Mouse (Mus musculus): ENCODE results near the gene Cpne2. TPM values are rescaled to one million over a fixed set of nuclear protein-coding genes. Genes with fewer than 3 reads are reported as not detected.

Gene Cpne2
- polyA plus RNA-seq, 1 experiment from 2014 or later: 22.0 TPM

- Histone ChIP-seq H3K27ac (replicated peaks) (peak overlapping the region; percentile 87; the same call in 1 of the 2 replicates), H3K9ac (peak overlapping the region; percentile 50; the same call in 1 of the 2 replicates), H3K4me2 (no peak overlapping the region), H3K4me3 (no peak overlapping the region), H3K36me3 (no peaks in the 10 kb centered on the region), H3K27me3 (0 out of 2 replicates have a peak, but pooled peaks cover 3% of the 10 kb centered on the region), H3K4me1 (replicated peaks) (peaks cover 49% of the 10 kb centered on the region), H3K9me3 (no peaks in the 10 kb centered on the region)
- ATAC-seq (ENCODE audit: low read depth): no peak
- WGBS: 70% methylated on average over 6 of the region's 6 CpGs
Observed at GRCm38 (mm10) chr8:94566033-94566432, 33.2 kb downstream of the Cpne2 start.

- Histone ChIP-seq H3K9me3 (no peaks in the 10 kb centered on the region), H3K4me1 (replicated peaks) (peaks cover 43% of the 10 kb centered on the region), H3K27me3 (0 out of 2 replicates have a peak, but pooled peaks cover 3% of the 10 kb centered on the region), H3K4me3 (no peak overlapping the region), H3K4me2 (peak overlapping the region; percentile 33), H3K36me3 (0 out of 2 replicates have a peak, but pooled peaks cover under 1% of the 10 kb centered on the region), H3K27ac (replicated peaks) (peak overlapping the region; percentile 87), H3K9ac (peak overlapping the region; percentile 50; the same call in 1 of the 2 replicates)
- 37% methylated on average over 15 of the region's 15 CpGs for WGBS
- ATAC-seq (ENCODE audit: low read depth): peak; percentile 25
Observed at GRCm38 (mm10) chr8:94566446-94567158, 33.8 kb downstream of the Cpne2 start.

GRCm38 (mm10) chr8:94567159-94567849 lies 34.5 kb downstream of the Cpne2 start:
- Histone ChIP-seq H3K27ac (replicated peaks) (peak overlapping the region; percentile 87), H3K9me3 (no peaks in the 10 kb centered on the region)
- WGBS: 52% methylated on average over 8 of the region's 8 CpGs

GRCm38 (mm10) chr8:94568098-94568497 lies 35.3 kb downstream of the Cpne2 start:
- Histone ChIP-seq H3K27ac (replicated peaks) (peak overlapping the region; percentile 87; the same call in 1 of the 2 replicates), H3K27me3 (0 out of 2 replicates have a peak, but pooled peaks cover 3% of the 10 kb centered on the region), H3K4me3 (no peak overlapping the region), H3K36me3 (peaks cover 12% of the 10 kb centered on the region), H3K9me3 (no peaks in the 10 kb centered on the region), H3K4me1 (replicated peaks) (peaks cover 36% of the 10 kb centered on the region), H3K4me2 (no peak overlapping the region), H3K9ac (no peak overlapping the region)
- WGBS: 95% methylated on average over 8 of the region's 8 CpGs
- no peak for ATAC-seq (ENCODE audit: low read depth)

More at GRCm38 (mm10) chr8:94567159-94567849, 34.5 kb downstream of the Cpne2 start:
- peak; percentile 95 for ATAC-seq (ENCODE audit: low read depth)
- peaks cover 7% of the 10 kb centered on the region; the same call in 1 of the 2 replicates for H3K36me3 ChIP-seq
- no peak overlapping the region for H3K4me3 ChIP-seq
- peaks cover 38% of the 10 kb centered on the region for H3K4me1 ChIP-seq (replicated peaks)
- H3K9ac ChIP-seq: peak overlapping the region; percentile 50; the same call in 1 of the 2 replicates
- peak overlapping the region; percentile 33 for H3K4me2 ChIP-seq
- H3K27me3 ChIP-seq: 0 out of 2 replicates have a peak, but pooled peaks cover 3% of the 10 kb centered on the region

GRCm38 (mm10) chr8:94569419-94569818 lies 36.6 kb downstream of the Cpne2 start:
- ATAC-seq (ENCODE audit: low read depth): no peak
- no peak overlapping the region for H3K27ac ChIP-seq (replicated peaks)
- WGBS: 79% methylated on average over 1 of the region's 1 CpGs
- no peak overlapping the region for H3K4me3 ChIP-seq
- H3K4me1 ChIP-seq (replicated peaks): peaks cover 36% of the 10 kb centered on the region
- 0 out of 2 replicates have a peak, but pooled peaks cover 3% of the 10 kb centered on the region for H3K27me3 ChIP-seq
- H3K9me3 ChIP-seq: no peaks in the 10 kb centered on the region
- peaks cover 25% of the 10 kb centered on the region for H3K36me3 ChIP-seq
- no peak overlapping the region for H3K4me2 ChIP-seq
- no peak overlapping the region for H3K9ac ChIP-seq

- ATAC-seq (ENCODE audit: low read depth): no peak
- WGBS: 76% methylated on average over 2 of the region's 2 CpGs
- H3K4me1 ChIP-seq (replicated peaks): peaks cover 19% of the 10 kb centered on the region
- H3K4me3 ChIP-seq: no peak overlapping the region
- H3K27ac ChIP-seq (replicated peaks): no peak overlapping the region
- peaks cover 50% of the 10 kb centered on the region for H3K36me3 ChIP-seq
- H3K27me3 ChIP-seq: no peaks in the 10 kb centered on the region
- no peaks in the 10 kb centered on the region for H3K9me3 ChIP-seq
- no peak overlapping the region for H3K4me2 ChIP-seq
- H3K9ac ChIP-seq: no peak overlapping the region
Observed at GRCm38 (mm10) chr8:94571896-94572295, 39.1 kb downstream of the Cpne2 start.

GRCm38 (mm10) chr8:94574159-94574907 lies 41.5 kb downstream of the Cpne2 start:
- Histone ChIP-seq H3K4me1 (replicated peaks) (peaks cover 4% of the 10 kb centered on the region; the same call in 1 of the 2 replicates), H3K4me2 (no peak overlapping the region), H3K4me3 (no peak overlapping the region), H3K27me3 (no peaks in the 10 kb centered on the region), H3K27ac (replicated peaks) (peak overlapping the region; percentile 76), H3K9me3 (no peaks in the 10 kb centered on the region), H3K36me3 (peaks cover 74% of the 10 kb centered on the region), H3K9ac (no peak overlapping the region)
- WGBS: 69% methylated on average over 16 of the region's 16 CpGs
- ATAC-seq (ENCODE audit: low read depth): peak; percentile 87

- no peak overlapping the region for H3K9ac ChIP-seq
- H3K4me2 ChIP-seq: no peak overlapping the region
- no peak for ATAC-seq (ENCODE audit: low read depth)
- H3K27me3 ChIP-seq: no peaks in the 10 kb centered on the region
- peaks cover 80% of the 10 kb centered on the region for H3K36me3 ChIP-seq
- H3K4me3 ChIP-seq: no peak overlapping the region
- H3K4me1 ChIP-seq (replicated peaks): no peaks in the 10 kb centered on the region
- no peaks in the 10 kb centered on the region for H3K9me3 ChIP-seq
- peak overlapping the region; percentile 76; the same call in 1 of the 2 replicates for H3K27ac ChIP-seq (replicated peaks)
- WGBS: 92% methylated on average over 4 of the region's 4 CpGs
Observed at GRCm38 (mm10) chr8:94575148-94575547, 42.4 kb downstream of the Cpne2 start.

- WGBS: 84% methylated on average over 7 of the region's 7 CpGs
- Histone ChIP-seq H3K4me3 (no peak overlapping the region), H3K4me1 (replicated peaks) (peaks cover 3% of the 10 kb centered on the region; the same call in 1 of the 2 replicates), H3K9ac (no peak overlapping the region), H3K36me3 (peaks cover 84% of the 10 kb centered on the region), H3K27me3 (no peaks in the 10 kb centered on the region), H3K9me3 (no peaks in the 10 kb centered on the region), H3K27ac (replicated peaks) (peak overlapping the region; percentile 68), H3K4me2 (no peak overlapping the region)
- peak; percentile 32; the same call in 1 of the 2 replicates for ATAC-seq (ENCODE audit: low read depth)
Observed at GRCm38 (mm10) chr8:94581820-94582483, 49.2 kb downstream of the Cpne2 start.

- Histone ChIP-seq H3K36me3 (peaks cover 85% of the 10 kb centered on the region), H3K27me3 (no peaks in the 10 kb centered on the region), H3K4me1 (replicated peaks) (peaks cover 3% of the 10 kb centered on the region; the same call in 1 of the 2 replicates), H3K4me3 (no peak overlapping the region), H3K9me3 (no peaks in the 10 kb centered on the region), H3K9ac (no peak overlapping the region), H3K4me2 (no peak overlapping the region), H3K27ac (replicated peaks) (peak overlapping the region; percentile 68)
- WGBS: 84% methylated on average over 6 of the region's 6 CpGs
- ATAC-seq (ENCODE audit: low read depth): no peak
Observed at GRCm38 (mm10) chr8:94582569-94582968, 49.8 kb downstream of the Cpne2 start.

GRCm38 (mm10) chr8:94584238-94584817 lies 51.5 kb downstream of the Cpne2 start:
- Histone ChIP-seq H3K9me3 (no peaks in the 10 kb centered on the region), H3K4me3 (no peak overlapping the region), H3K4me1 (replicated peaks) (peaks cover 3% of the 10 kb centered on the region; the same call in 1 of the 2 replicates), H3K9ac (no peak overlapping the region), H3K27ac (replicated peaks) (no peak overlapping the region), H3K27me3 (no peaks in the 10 kb centered on the region), H3K36me3 (peaks cover 85% of the 10 kb centered on the region), H3K4me2 (no peak overlapping the region)
- no peak for ATAC-seq (ENCODE audit: low read depth)
- WGBS: 42% methylated on average over 4 of the region's 4 CpGs
